Mouse (Mus musculus): ENCODE results near the gene Ap3d1. TPM values are rescaled to one million over a fixed set of nuclear protein-coding genes. Genes with fewer than 3 reads are reported as not detected.
A peak's percentile ranks its signal among the peaks of the same experiment; 100 is the strongest.

The Ap3d1 gene
- total RNA-seq, 2 experiments from 2014 or later, result 34.7 to 40.3 TPM

DNA sequence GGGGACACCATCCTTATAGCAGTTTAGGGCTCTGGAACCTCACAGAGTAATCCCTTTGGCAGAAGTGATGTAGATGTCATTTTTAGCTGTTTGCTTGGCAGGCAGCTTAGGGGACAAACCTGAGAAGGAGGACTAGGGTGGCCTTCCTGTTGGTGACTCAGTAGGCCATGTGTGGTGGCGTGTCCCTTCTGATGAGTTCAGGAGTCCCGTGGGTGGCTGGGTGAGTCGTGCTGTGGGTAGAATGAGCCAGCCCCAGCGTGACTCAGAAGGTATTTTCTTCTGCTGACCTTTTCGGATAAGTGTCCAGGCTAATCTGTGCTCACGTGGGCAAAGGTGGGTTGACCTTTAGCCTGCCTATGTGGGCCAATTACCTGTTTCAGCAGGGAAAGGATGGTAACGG lies 16.6 kb upstream of the Ap3d1 start:
- no peak for ATAC-seq (replicated peaks; ENCODE audit: poor library complexity)

GRCm38 (mm10) chr10:80757717-80758116 lies 15.7 kb upstream of the Ap3d1 start:
- peak; percentile 76 for ATAC-seq (replicated peaks; ENCODE audit: poor library complexity)

DNA sequence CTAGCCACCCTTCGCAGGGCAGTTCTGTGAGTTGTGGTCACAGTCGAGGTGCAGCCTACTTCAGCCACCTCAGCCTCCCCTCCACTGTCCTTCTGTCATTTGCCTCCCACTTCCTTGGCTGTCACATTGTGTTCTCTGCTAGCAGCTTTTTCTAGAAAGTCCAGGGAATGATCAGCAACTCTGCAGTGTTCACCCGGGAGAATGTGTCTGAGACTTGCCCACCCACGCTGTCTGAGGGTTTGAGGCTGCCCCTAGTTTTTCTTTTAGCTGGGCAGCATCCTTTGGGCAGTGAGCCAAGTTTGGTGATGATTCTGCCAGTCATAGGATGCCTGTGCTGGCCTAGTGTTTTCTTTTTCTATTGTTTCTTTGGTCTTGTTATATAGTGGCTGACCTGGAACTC lies 14.9 kb upstream of the Ap3d1 start:
- ATAC-seq (replicated peaks; ENCODE audit: poor library complexity), result no peak

DNA sequence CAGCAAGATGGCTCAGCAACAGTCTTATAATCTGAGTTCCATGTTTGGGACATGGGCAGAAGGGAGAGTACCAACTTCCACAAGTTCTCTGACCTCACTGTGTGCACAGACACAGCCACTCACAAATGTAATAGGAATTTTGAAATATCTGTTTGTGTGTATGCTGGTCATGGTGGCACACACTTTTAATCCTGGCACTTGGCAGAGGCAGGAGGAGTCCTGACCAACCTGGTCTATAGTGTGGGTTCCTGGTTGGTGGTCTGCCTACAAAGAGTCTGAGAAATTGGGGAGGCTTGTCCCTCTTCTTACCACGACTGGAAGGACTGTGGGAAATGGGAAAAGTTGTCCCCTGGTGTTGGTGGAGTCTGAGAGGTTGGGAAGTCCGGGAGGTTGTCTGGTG lies 14.4 kb upstream of the Ap3d1 start:
- ATAC-seq (replicated peaks; ENCODE audit: poor library complexity), result no peak

GRCm38 (mm10) chr10:80756099-80756498 lies 14.0 kb upstream of the Ap3d1 start:
- ATAC-seq (replicated peaks; ENCODE audit: poor library complexity), result no peak

DNA sequence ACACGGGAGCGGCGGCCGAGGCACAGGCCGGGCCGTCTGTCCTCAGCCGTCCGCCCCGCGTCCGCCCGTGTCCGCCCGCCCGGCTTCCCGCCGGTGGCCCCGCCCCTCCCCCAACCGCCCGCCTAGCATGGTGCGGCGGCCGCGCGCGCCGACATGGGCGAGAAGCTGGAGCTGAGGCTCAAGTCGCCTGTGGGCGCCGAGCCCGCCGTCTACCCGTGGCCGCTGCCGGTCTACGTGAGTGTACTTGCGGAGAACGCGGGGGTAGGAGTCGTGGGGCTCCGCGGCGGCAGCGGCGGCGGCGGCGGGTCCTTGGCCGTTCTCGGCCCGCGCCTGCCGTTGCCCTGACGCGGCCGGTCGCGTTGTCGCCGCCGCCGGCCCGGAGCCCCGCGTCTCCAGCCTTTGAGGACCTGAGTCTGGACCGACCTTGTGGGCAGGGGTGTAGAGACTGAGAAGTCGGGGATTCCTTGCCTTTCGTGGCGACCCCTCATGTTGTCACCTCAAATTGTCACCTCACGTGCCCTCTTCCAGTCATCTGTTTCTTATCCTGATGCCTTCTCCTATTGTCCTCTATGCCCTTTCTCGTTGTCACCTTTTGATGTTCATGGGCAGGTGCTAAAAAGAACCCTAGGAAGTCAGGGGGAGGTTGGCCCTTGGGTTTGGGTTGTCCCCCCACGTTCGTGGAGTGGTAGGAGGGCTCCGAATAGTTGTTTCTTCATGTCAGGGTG lies 13.4 kb upstream of the Ap3d1 start:
- no peak for ATAC-seq (replicated peaks; ENCODE audit: poor library complexity)

DNA sequence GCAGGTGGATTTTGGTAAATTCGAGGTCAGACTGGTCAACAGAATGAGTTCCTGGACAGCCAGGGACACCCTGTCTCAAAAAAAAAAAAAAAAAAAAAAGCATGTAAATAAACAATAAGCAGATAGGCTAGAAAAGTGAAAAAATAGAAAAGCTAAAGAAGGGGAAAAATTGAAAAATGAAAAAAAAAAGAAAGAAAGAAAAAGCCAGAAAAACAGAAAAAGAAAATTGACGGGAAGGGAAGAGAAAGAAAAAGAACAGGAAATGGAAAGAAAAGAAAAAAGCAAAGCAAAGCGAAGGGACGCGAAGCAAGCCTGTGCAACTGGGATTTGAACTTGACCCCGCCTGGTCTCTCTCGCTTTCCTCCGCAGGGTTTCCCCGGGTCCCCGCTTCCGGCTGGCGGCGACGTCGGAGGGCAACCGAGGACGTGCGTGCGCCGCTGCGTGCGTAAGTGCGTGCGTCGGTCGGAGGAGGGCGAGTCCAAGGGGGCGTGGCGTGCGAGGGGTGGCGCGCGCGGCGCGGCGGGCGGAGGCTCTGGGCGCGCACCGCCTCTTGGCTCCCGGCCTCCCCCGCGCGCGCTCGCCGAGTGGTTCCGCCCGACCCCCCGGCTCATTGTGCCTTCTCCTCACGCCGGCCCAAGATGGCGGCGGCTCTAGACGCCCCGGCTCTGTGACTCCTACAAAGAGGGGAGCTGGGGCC lies 12.7 kb upstream of the Ap3d1 start, which contains the start of gene Dot1l:
Gene Dot1l, plus strand, starts transcription at position 613 of the 697 bp plus-strand sequence.
- ATAC-seq (replicated peaks; ENCODE audit: poor library complexity), result peak; percentile 71

DNA sequence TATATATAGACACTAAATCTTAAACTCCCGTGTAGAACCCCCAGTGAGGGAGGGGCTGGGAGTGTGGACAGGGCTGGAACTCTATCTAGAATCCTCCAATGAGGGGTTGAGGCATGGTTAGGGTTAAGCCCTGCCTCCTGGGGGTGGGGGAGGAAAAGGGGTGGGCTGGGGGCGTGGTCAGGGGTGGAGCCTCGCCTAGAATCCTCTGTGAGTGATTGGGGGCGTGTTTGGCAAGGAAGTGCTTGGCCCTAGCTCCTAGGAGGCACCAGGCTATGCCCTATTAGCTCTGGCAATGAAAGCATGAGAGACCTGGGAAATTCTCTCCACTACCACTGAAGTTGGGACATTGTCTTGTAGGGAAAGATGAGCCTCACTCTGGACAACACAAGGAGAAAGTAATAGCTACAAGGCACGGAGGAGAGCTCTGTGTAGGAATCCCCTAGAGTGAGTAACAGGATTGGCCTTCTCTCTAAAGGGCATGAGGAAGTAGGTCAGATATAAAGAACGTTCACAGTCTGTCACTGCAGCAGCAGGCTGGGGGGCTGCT lies 10.1 kb upstream of the Ap3d1 start:
- peak; percentile 60 for ATAC-seq (replicated peaks; ENCODE audit: poor library complexity)

GRCm38 (mm10) chr10:80751188-80751832 lies 9.2 kb upstream of the Ap3d1 start:
- peak; percentile 36 for ATAC-seq (replicated peaks; ENCODE audit: poor library complexity)

- 0 out of 2 replicates have a peak, but pooled peaks have one; percentile 12 for ATAC-seq (replicated peaks; ENCODE audit: poor library complexity)
These were observed 6.5 kb upstream of the Ap3d1 start for GRCm38 (mm10) chr10:80748609-80749008.

DNA sequence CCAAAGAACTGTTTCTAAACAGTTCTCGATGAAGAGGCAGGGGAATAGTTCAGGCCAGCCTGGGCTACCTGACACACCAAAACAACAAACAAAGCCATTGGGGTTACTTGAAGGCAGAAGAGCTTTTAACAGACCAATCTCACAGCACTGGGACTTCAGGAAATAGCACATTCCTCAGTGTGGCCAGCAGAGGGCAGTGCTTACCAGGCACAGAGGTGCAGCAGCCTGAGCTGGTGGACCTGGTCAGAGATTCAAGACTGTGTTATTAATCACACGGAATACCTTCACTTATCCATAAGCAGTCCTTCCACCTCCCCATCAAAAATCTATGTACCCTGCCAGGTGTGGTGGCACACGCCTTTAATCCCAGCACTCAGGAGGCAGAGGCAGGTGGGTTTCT lies 5.3 kb upstream of the Ap3d1 start:
- ATAC-seq (replicated peaks; ENCODE audit: poor library complexity), result peak; percentile 56

DNA sequence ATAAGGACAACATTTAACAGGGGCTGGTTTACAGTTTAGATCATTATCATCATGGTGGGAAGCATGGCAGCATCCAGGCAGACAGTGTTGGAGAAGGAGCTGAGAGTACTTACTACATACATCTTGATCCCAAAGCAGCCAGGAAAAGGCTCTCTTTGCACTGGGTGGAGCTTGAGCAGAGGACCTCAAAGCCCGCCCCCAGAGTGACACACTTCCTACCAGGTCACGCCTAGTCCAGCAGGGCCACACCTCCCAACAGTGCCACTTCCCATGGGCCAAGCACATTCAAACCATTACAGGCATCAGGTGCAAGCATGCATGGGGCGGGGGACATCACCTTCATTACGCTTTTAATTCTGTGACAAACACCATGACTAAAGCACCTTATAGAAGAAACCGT lies 2.2 kb upstream of the Ap3d1 start:
- peak; percentile 51 for ATAC-seq (replicated peaks; ENCODE audit: poor library complexity)

DNA sequence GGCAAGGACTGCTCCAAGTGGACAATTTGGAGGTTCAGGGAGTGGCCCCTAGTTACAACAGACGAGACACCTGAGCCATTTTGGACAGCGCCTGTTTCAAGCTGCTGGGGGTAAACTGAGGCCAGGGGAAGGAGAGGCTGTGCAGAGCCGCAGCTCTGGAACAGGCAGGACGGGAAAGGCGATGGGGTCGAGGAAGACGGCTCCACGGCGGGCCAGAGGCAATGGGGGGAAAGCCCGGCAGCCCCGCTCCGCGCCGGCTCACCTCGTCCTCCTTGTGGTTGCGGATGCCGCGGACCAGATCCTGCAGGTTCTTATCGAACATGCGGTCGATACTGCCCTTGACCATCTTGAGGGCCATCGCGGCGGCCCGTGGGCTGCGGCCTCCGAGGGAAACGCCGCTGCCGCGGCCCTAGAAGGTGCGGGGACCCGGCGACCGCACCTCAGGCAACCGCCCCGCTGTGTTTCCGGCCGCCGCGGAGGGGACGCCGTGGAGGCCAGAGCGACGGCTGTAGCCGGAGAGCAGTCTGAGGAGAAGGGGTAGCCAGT lies 357 bp downstream of the Ap3d1 start:
- ATAC-seq (replicated peaks; ENCODE audit: poor library complexity), result no peak

- no peak for ATAC-seq (replicated peaks; ENCODE audit: poor library complexity)
These were observed 918 bp downstream of the Ap3d1 start for GRCm38 (mm10) chr10:80741146-80741545.

- ATAC-seq (replicated peaks; ENCODE audit: poor library complexity), result no peak
These were observed 3.4 kb downstream of the Ap3d1 start for GRCm38 (mm10) chr10:80738657-80739056.

DNA sequence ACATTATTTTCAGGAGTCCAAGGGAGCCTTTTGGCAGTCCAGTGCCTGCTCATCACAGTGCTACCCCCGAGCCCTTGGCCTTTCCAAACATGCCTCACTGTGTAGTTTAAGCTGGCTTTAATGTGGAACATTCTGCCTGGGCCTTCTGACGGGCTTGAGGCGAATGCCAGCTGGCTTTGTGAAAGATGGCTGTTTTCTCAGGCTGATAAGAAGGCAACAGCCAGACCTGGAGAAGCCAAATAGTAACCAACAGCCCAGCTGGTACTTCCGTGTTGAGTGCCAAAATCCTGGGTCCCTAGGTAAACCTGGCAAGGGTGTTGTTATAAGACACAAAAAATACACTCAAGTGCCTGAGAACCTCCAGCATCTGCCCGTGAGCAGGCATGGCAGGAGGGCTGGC lies 5.3 kb downstream of the Ap3d1 start:
- ATAC-seq (replicated peaks; ENCODE audit: poor library complexity), result peak; percentile 55

GRCm38 (mm10) chr10:80732611-80733101 lies 9.4 kb downstream of the Ap3d1 start:
- no peak for ATAC-seq (replicated peaks; ENCODE audit: poor library complexity)

- no peak for ATAC-seq (replicated peaks; ENCODE audit: poor library complexity)
These were observed 14.5 kb downstream of the Ap3d1 start for GRCm38 (mm10) chr10:80727369-80728127.

DNA sequence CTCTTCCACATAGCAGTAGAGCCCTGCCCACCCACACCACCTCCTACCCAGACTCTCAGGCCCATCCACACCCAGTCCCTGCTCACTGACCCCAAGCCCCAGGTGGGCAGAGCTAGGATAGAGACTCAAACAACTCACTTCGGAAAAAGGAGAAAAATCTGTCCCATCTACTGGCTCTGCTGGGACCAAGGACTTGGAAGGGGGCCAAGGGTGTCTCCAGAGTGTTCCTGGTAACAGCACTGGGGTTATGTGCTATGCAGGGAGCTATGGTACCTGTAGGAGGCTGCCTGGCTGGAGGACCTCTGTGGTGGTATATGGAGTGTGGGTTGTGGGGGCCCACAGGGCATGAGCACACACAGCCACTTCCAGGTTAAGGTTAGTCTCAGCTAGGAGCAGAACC lies 24.8 kb downstream of the Ap3d1 start:
- ATAC-seq (replicated peaks; ENCODE audit: poor library complexity), result no peak

- no peak for ATAC-seq (replicated peaks; ENCODE audit: poor library complexity)
These were observed 31.2 kb downstream of the Ap3d1 start for GRCm38 (mm10) chr10:80710834-80711233.

All from megakaryocyte progenitor cell, adult 5-6 weeks (primary cell).